Mouse (Mus musculus): ENCODE data around the gene Itgb6.

GRCm38 (mm10) chr2:60682554-60682953 is 39.9 kb downstream of the Itgb6 start:
- TF ChIP-seq CTCF (IDR thresholded peaks at IDR 0.05; ENCODE audit: low read depth) (no peak), EP300 (IDR thresholded peaks at IDR 0.05; ENCODE audit: low read depth) (no peak)

Data from liver, postnatal 0 days (tissue).